Mouse (Mus musculus) forebrain, embryonic 14.5 days (tissue): ENCODE data around the gene Eef1akmt3. TPM values are rescaled to one million over a fixed set of nuclear protein-coding genes. Genes with fewer than 3 reads are reported as not detected.

Experiments
- ATAC-seq: fragments of 200-750 bp; cut with Nextera tagmentation; 2 replicates; pipeline ENCODE4 v1.8.0; 2017; ENCODE audit warnings: mild to moderate bottlenecking, moderate library complexity
- DNase-seq: peaks from one replicate; pipeline ENCODE4 v3.0.0-alpha.2; 2015; ENCODE audit warnings: low spot score
- H3K27ac ChIP-seq: fragments of 300-500 bp; sonication (generic); 2 replicates; pipeline ENCODE4 v1.5.1; 2014; ENCODE audit warnings: low read depth, mild to moderate bottlenecking, control low read depth, low read length, moderate library complexity
- H3K27me3 ChIP-seq: fragments of 300-500 bp; sonication (generic); replicated peaks from 2 replicates; pipeline ENCODE4 v1.6.1; 2014; ENCODE audit warnings: low read length, control low read depth, mixed read lengths; ENCODE audit not compliant: control insufficient read depth, insufficient read depth
- H3K36me3 ChIP-seq: fragments of 300-500 bp; sonication (generic); 2 replicates; pipeline ENCODE4 v1.6.1; 2014; ENCODE audit warnings: low read length, control low read depth; ENCODE audit not compliant: control insufficient read depth, insufficient read depth
- H3K4me1 ChIP-seq: fragments of 300-500 bp; sonication (generic); 2 replicates; pipeline ENCODE4 v1.6.1; 2014; ENCODE audit warnings: antibody characterized with exemption, low read length, control low read depth; ENCODE audit not compliant: control insufficient read depth, insufficient read depth
- H3K4me2 ChIP-seq: fragments of 300-500 bp; sonication (generic); 2 replicates; pipeline ENCODE4 v1.6.1; 2014; ENCODE audit warnings: mild to moderate bottlenecking, control low read depth, low read length
- H3K4me3 ChIP-seq: fragments of 300-500 bp; sonication (generic); 2 replicates; pipeline ENCODE4 v1.5.1; 2014; ENCODE audit warnings: low read depth, low read length, control low read depth
- H3K9ac ChIP-seq: fragments of 300-500 bp; sonication (generic); 2 replicates; pipeline ENCODE4 v1.6.1; 2014; ENCODE audit warnings: mild to moderate bottlenecking, low read length, control low read depth, moderate library complexity
- H3K9me3 ChIP-seq: fragments of 300-500 bp; sonication (generic); replicated peaks from 2 replicates; pipeline ENCODE4 v1.6.1; 2016; ENCODE audit warnings: low read length, control low read depth, mixed read lengths; ENCODE audit not compliant: control insufficient read depth
- WGBS: fragments of 180-500 bp; shearing (Covaris S2); extraction: QIAGEN DNeasy Blood & Tissue Kit; methylation state at CpG from one replicate; pipeline ENCODE4 v1.1.7; 2014; 5-methylcytosine and 5-hydroxymethylcytosine counted together
- polyA plus RNA-seq: library from polyadenylated mRNA; unstranded; fragments of >200 nt; fragmentation: Nextera tagmentation; extraction: Ambion mirVana; gene quantifications from 2 replicates; pipeline ENCODE4 v1.2.1, GENCODE M21; 2014

Gene Eef1akmt3
- polyA plus RNA-seq, 1 experiment from 2014 or later, result 0.06 TPM

DNA sequence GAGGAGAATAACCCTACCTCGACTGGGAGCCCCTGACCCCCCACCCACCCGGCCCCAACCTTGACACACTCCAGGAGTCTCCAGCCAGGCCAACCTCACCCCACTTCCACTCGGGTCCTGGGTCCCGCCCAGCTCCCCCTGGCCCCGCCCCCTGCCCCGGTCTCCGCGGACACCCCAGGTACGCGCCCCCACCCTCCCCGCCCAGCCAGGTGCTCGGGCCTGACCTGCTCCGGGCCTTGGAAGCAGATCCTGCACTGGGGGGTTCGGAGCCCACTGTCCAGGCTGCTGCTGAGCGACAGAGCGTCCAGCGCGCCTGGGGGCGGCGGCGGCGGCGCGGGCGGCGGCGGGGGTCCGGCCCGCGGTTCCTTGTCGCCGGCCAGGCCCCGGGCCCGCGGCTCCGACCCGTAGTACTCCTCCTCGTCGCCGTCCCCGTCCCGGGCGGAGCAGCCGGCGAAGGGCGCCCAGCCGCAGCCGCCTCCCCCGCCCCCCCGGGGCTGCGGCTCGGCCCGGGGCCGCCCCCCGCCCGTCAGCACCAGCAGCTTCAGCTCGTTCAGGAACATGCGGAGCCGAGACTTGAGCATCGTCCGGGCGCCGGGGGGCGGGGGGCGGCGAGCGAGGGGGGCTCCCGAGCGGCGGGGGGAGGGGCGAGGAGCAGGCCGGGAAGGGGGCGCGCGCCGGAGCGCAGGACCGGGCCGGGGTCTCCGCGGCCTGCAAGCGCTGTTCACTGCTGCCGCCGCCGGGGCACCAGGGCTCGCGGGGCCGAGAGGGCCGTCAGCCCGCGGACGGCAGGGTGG lies 18.1 kb upstream of the Eef1akmt3 start:
- Histone ChIP-seq H3K9ac (peak overlapping the region; percentile 97), H3K27me3 (no peaks in the 10 kb centered on the region), H3K9me3 (no peaks in the 10 kb centered on the region), H3K4me1 (peaks cover 20% of the 10 kb centered on the region), H3K27ac (peak overlapping the region; percentile 95), H3K4me2 (peak overlapping the region; percentile 87), H3K36me3 (peaks cover 33% of the 10 kb centered on the region), H3K4me3 (peak overlapping the region; percentile 89)
- under 1% methylated on average over 58 of the region's 92 CpGs for WGBS
- peak; percentile 8; the same call in 1 of the 2 replicates for ATAC-seq
- peak; percentile 60 for DNase-seq

DNA sequence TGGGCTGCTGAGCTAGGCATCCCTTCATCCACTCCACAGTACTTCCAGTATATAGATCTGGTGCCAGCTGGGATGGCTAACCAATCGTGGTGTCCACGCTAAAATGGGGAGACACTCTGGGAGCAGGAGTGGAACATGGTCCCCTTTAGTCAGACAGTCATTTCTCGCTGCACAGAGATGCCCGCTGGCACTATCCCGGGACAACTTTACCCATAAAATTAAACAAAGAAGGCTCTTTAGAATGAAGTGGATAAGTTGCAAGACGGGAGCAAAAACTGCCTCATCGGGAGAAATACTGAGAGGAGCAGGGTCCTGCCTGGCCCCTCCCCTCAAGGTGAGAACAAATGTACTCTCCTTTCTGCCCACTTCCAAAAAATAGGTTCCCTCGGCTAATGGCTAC lies 17.4 kb upstream of the Eef1akmt3 start:
- Histone ChIP-seq H3K27me3 (no peaks in the 10 kb centered on the region), H3K4me2 (peak overlapping the region; percentile 87), H3K4me3 (peak overlapping the region; percentile 89), H3K27ac (0 out of 2 replicates have a peak overlapping the region, but pooled peaks have one; percentile 95), H3K36me3 (peaks cover 40% of the 10 kb centered on the region), H3K9me3 (no peaks in the 10 kb centered on the region), H3K4me1 (peaks cover 20% of the 10 kb centered on the region), H3K9ac (peak overlapping the region; percentile 97)
- 6% methylated on average over 8 of the region's 8 CpGs for WGBS
- no peak for DNase-seq
- no peak for ATAC-seq

DNA sequence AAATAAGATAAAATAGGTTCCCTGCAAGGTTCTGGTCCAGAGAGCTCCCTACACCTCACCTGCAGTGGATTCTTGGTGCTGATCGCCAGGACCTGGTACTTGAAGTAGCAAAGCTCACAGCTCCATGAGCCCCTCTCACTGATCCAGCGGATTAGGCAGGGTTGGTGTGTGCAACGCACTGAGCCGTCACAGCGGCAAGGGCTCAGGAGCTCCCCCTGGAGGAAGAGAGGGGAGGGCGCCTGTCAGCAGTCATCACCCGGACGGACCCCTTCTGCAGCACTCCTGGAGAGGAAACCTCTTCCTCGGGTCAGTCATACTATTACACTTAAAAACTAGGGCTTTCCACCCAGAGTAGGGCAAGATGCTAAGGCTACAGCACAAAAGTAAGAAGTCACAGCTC lies 16.8 kb upstream of the Eef1akmt3 start:
- Histone ChIP-seq H3K9me3 (no peaks in the 10 kb centered on the region), H3K27ac (no peak overlapping the region), H3K27me3 (no peaks in the 10 kb centered on the region), H3K4me1 (peaks cover 20% of the 10 kb centered on the region), H3K4me2 (peak overlapping the region; percentile 87), H3K4me3 (peak overlapping the region; percentile 89), H3K36me3 (peaks cover 43% of the 10 kb centered on the region), H3K9ac (peak overlapping the region; percentile 97)
- peak; percentile 21; the same call in 1 of the 2 replicates for ATAC-seq
- WGBS, result 1% methylated on average over 9 of the region's 9 CpGs
- DNase-seq, result peak; percentile 85

DNA sequence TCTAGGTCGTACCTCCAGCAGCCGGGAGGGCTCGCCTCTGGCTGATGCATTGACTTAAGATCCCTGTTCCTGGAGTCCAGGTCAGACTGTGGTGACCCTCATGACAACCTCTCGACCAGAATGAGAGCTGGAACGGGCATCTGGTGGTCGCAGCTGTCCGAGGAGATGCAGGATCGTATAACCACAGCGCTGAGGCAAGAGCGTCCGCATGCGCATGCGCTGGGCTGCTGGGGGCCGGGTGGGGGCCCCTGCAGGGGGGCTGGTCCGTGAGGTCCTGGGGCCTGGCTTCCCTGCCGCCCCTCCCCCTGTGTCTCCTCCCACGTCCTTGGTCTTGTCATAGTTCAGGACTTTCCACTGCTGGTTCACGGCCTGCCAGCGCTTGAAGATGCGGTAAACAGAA lies 15.2 kb upstream of the Eef1akmt3 start:
- no peak overlapping the region for H3K4me3 ChIP-seq
- no peaks in the 10 kb centered on the region for H3K9me3 ChIP-seq
- H3K27ac ChIP-seq, result no peak overlapping the region
- DNase-seq (no peak), ATAC-seq (no peak)
- no peak overlapping the region for H3K9ac ChIP-seq
- peaks cover 14% of the 10 kb centered on the region for H3K4me1 ChIP-seq
- no peak overlapping the region for H3K4me2 ChIP-seq
- H3K36me3 ChIP-seq, result peaks cover 43% of the 10 kb centered on the region
- H3K27me3 ChIP-seq, result peaks cover under 1% of the 10 kb centered on the region; the same call in 1 of the 2 replicates
- WGBS, result 94% methylated on average over 20 of the region's 20 CpGs

DNA sequence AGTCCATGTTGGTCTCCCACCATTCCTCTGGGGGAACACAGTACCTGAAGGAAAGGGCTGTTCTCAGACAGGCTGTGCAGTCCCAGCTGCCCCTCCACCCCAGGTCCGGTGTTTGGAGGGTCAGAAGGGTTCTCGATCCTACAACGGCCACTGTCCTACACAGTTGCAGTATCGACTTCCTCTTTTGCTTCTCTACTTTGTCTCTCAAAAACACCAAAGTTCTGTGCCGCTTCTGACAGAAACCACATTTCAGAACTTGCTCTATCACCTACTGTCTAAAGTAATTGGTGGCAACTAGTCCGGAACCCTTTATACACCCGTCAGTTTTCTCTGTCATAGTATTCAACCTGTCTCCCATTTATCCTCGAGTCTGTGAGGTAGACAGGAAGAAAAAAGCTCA lies 14.1 kb upstream of the Eef1akmt3 start:
- DNase-seq (no peak), ATAC-seq (no peak)
- H3K27ac ChIP-seq, result no peak overlapping the region
- peaks cover 43% of the 10 kb centered on the region for H3K36me3 ChIP-seq
- 92% methylated on average over 8 of the region's 8 CpGs for WGBS
- H3K9ac ChIP-seq, result no peak overlapping the region
- H3K4me2 ChIP-seq, result no peak overlapping the region
- H3K9me3 ChIP-seq, result no peaks in the 10 kb centered on the region
- peaks cover 11% of the 10 kb centered on the region for H3K27me3 ChIP-seq
- H3K4me3 ChIP-seq, result no peak overlapping the region
- H3K4me1 ChIP-seq, result peaks cover 5% of the 10 kb centered on the region

DNA sequence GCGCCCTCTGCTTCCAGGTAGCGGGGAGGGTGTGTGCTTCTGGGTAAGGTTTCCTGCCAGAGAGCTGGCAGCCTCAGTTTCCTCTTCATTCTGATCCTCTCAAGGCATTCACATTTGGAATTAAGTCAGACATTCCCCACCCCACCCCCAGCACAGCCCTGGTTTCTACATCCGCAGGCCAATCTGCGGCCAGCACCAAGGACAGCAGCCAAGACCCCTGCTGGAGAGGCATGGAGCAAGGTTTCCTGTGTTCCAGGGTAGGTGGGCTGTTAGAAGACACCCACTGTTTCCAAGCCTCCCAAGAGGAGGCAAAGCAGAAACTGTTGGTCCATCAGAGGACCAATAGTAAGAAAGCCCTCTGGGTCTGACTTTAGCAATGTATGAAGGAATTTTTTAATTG lies 13.3 kb upstream of the Eef1akmt3 start:
- WGBS, result 83% methylated on average over 4 of the region's 4 CpGs
- H3K9ac ChIP-seq, result no peak overlapping the region

DNA sequence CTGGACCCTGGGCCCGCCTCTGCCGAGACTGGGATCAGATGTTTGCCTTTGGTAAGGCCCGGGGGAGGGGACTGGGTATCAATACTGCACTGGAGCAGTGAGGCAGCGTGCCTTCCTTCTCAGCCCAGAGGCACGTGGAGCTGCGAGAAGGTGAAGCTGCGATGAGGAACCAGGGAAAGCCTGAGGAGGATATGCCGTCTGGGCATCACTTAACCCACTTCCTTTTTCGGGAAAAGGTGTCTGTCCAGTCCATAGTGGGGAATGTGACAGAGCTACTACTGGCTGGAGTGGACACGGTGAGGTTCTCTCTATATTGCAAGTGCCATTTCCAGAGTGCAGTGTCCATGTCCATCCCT lies 8.8 kb upstream of the Eef1akmt3 start:
- Histone ChIP-seq H3K4me2 (no peak overlapping the region), H3K36me3 (peaks cover 18% of the 10 kb centered on the region), H3K27me3 (peaks cover 40% of the 10 kb centered on the region), H3K4me3 (no peak overlapping the region), H3K4me1 (no peaks in the 10 kb centered on the region), H3K27ac (no peak overlapping the region), H3K9me3 (no peaks in the 10 kb centered on the region), H3K9ac (no peak overlapping the region)
- ATAC-seq (no peak), DNase-seq (no peak)
- 18% methylated on average over 10 of the region's 10 CpGs for WGBS

More for the DNA sequence above, 13.3 kb upstream of the Eef1akmt3 start:
- DNase-seq, result no peak
- no peak overlapping the region for H3K4me2 ChIP-seq
- peaks cover 18% of the 10 kb centered on the region for H3K27me3 ChIP-seq
- ATAC-seq, result no peak
- H3K4me3 ChIP-seq, result no peak overlapping the region
- H3K4me1 ChIP-seq, result peaks cover 5% of the 10 kb centered on the region
- no peak overlapping the region for H3K27ac ChIP-seq
- H3K36me3 ChIP-seq, result peaks cover 43% of the 10 kb centered on the region
- no peaks in the 10 kb centered on the region for H3K9me3 ChIP-seq

DNA sequence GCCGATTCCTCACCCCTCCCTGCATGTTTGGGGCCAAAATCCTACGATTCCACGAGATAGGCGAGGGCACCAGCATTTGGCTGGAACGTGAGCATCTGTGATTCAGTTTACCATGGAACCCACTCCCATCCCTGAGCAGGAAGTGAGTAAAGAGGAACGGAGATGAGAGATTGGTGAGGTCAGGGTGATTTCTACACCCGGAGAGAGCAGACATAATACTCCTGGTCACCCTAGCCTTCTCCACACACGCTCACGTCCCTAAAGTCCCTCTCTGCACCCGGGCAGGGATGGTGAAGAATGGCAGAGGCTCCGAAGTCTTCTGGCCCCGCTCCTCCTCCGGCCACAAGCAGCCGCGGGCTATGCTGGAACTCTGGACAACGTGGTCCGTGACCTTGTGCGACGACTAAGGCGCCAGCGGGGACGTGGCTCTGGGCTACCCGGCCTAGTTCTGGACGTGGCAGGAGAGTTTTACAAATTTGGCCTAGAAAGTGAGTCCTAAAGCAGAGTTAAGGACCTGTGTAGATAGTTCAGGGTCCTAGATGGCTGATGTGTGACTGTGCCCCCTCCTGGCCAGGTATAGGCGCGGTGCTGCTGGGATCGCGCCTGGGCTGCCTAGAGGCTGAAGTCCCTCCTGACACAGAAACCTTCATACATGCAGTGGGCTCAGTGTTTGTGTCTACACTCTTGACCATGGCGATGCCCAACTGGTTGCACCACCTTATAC lies 8.2 kb upstream of the Eef1akmt3 start:
- Histone ChIP-seq H3K27me3 (peaks cover 40% of the 10 kb centered on the region), H3K36me3 (peaks cover 18% of the 10 kb centered on the region), H3K4me2 (no peak overlapping the region), H3K27ac (no peak overlapping the region), H3K9me3 (no peaks in the 10 kb centered on the region), H3K4me3 (no peak overlapping the region), H3K4me1 (no peaks in the 10 kb centered on the region), H3K9ac (no peak overlapping the region)
- DNase-seq (no peak), ATAC-seq (0 out of 2 replicates have a peak, but pooled peaks have one; percentile 19)
- WGBS, result 3% methylated on average over 29 of the region's 29 CpGs
